Mouse (Mus musculus) mouse trophoblast stem cell (cell line): ENCODE data around the gene Slc35d2.

Experiments
- in situ Hi-C, 2 experiments: fragments of 300-500 bp; cut with MseI, MboI; formaldehyde crosslinking; loops; 2 replicates in 1 of 2; 3 replicates in 1 of 2; pipeline ENCODE4 v1.15.1; 2025

Gene Slc35d2

DNA sequence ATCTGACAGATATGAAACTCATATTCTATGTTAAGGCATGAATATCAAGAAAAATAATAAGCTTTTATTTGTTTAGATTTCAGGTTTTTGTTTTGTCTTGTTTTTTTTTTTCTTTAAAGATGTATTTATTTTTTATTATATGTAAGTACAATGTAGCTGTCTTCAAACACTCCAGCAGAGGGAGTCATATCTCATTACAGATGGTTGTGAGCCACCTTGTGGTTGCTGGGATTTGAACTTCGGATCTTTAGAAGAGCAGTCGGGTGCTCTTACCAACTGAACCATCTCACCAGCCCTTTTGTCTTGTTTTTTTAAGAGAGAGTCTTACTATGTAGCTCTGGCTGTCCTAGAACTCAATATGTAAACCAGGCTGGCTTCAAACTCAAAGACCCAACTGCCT lies 11.7 kb downstream of the Slc35d2 start:
- in situ Hi-C loops, result no loop called here

DNA sequence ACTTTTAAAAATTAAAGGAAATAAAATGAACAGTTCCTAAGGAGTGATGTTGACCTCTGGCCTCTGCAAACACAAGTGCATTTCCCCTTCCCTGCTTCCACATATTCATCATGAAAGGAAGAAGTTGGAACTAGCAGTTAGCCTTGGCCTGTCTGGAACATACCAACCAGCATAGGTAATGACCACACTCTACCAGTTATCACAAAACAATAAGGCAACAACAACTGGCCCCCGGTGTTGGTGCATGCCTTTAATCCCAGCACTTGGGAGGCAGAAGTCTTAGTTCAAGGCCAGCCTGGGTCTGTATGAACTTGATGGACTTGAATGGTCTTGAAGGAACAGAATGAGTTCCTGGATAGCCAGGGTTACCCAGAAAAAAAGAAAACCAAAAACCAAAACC lies 18.7 kb downstream of the Slc35d2 start:
- in situ Hi-C loops, result no loop called here

DNA sequence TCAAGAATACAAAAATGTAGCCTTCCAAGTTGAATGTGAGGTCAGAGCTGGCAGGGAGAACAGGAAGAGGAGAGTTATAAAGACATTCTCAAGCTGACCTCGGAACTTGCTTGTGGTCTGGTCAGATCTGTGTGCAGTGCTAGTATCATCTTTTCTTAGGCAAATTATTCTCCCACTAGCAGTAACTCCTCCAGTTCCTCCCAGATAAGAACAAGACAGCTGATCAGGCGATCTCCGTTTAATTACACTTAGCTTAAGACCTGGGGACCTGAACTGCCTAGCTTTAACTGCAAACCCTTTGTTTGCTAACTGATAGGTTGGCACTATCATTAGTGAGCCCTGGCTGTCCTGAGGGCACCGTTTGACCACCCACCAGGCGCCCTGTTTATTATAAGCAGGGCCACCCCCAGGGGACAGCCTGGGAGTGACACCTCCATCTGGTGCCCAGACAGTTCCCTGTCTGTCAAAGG lies 20.8 kb downstream of the Slc35d2 start:
- in situ Hi-C loops, result no loop called here

DNA sequence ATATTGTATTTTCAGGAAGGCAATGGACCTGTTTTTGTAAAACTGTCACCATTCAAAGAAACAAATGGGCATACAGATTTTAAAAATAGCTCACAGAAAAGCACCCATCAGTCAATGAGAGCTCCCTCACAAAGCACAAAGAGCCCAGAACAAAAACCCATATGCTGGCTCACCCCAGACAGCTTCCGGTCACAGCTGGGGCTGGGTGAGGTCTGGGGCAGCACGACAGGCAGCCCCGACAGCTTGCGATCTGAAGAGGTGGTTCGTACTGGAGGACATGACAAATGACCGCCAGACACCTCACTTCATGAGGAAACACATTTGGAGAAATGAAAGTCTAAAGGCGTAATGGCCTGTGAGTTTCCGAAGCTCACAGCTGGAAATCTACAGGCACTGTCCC lies 21.6 kb downstream of the Slc35d2 start:
- in situ Hi-C loops, result no loop called here

DNA sequence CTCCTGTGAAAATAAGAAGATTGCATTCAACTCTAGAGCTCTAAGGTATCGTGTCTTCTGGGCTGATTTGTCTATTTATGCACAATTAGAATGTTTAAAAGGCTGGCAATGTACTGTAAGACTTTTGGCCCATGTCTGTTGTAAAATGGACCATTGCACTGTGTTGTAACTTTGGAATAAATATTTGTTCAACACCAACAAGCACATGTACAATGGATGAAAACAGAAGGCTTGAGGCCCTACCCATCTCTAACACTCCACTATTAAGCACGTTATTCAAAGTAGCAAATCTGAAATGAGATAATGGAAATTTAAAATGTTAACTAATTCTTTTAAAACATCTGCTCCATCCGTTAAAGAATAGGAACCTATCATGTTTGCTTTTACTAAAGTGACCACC lies 22.1 kb downstream of the Slc35d2 start:
- in situ Hi-C loops, result no loop called here

DNA sequence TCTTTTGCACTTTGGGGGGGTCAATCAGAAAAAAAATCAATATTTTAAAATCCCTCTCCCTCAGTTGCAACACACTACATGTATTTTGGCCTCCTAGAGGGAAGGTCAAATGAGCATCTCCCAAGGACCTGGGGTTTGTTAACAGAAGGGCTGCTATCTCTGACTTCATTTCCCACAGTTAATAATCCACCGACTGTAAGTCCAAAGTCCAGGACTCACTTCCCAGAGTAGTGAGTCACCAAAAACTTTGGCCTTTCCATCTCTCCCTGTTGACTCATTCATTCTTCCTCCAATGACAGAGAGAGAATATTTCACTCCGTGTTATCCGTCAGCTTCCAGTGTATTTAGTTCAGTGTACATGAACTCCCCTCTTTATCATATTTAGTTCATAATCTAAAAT lies 23.5 kb downstream of the Slc35d2 start:
- in situ Hi-C loops, result no loop called here

DNA sequence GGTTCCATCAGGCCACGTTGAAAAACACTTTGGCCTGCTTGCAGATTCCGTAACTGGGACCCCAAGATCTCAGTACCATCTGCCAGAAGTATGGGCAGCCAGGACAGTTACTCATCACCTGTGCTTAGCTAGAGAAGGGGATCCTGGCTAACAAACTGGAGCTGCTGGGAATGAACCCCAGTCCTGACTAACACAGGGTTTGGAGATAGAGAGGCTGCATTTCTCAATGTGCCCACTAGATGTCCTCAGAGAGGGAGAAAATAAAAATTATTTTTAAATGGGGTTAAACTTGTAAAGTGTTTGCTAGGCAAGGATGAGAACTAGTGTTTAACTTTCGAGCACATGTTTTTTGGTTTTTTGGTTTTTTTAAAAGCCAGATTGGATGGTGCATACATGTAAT lies 29.0 kb downstream of the Slc35d2 start:
- in situ Hi-C loops, result no loop called here

DNA sequence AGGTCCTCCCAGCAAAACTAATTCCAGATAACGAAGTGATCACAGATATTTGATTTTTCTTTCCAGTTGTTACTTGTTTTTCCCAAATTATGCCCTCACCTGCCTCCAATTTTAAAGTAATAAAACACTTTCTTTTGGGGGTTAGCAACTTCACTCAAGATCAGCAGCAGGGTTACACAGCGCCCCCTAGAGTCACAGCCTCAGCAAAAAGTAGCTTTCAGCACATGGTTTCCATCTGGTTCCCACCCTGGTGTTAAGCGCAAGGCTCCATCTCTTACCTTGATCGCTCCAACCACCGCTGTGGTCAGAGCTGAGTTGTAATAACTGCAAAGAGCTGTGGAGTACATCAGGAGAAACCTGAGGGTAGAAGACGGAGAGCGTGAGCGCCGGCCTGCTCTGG lies 30.2 kb downstream of the Slc35d2 start:
- in situ Hi-C loops, result no loop called here

DNA sequence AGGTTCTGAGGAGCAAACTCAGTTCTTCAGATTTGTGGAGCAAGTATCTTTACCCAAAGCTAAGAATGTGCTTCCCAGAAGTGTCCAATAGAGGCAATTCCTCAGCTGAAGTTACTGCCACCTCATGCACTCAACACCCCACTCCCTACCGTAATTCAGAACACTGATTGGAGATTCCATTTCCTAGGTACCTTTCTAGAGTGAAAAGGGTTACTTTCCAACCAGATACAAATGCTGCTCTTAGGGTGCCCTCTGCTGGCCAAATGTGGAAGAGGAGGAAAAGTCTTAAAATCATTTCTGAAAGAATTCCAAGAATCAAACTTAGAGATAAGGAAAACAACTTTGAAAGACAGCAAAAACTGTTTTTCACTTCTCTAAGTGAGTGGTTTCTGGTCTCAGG lies 35.8 kb downstream of the Slc35d2 start:
- in situ Hi-C loops, result no loop called here

DNA sequence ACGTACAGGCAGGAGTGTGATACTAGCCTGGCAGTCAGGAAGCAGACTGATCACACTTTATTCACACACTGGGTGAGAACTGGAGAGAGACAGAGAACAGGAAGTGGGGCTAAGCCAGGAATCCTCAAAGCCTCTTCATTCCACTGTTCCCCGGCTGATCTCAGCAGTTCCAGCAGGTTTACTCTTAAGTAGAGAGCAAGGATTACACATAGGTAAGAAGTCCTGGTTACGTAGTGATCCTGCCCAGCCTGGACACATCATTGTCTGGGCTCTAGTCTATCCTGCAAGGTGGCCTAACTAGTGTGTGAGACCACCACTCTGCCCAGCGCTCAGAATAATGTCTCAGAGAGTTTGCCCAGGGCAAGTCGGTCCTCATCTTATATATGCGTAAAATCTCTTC lies 36.4 kb downstream of the Slc35d2 start:
- in situ Hi-C loops, result no loop called here

DNA sequence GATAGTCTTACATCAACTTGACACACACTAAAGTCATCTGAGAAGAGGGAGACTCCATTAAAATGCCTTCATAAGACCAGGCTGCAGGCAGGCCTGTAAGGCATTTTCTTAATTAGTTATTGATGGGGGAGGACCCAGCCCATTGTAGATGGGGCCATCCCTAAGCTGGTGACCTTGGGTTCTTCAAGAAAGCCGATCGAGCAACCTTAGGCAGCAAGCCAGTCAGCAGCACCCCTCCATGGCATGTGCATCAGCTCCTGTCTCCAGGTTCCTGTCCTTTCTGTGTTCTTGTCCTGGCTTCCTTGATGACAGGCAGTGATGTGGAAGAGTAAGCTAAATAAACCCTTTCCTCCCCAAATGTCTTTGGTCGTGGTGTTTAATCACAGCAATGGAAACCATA lies 37.0 kb downstream of the Slc35d2 start:
- in situ Hi-C loops, result no loop called here

DNA sequence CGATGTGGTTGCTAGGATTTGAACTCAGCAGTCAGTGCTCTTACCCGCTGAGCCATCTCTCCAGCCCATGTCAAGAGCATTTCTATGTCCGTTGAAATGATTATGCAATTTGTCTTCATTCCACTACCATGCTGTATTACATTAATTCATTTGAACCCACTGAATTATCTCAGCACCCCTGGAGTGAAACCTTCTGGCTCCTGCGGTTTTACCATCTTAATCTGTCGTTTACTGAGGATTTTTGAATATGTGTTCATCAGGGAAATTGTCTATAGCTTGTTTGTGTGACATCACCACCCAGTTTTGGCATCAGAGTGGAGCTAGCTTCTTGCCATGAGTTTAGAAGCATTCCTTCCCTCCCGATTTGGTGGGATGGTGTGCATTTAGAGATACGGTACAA lies 38.2 kb downstream of the Slc35d2 start:
- in situ Hi-C loops, result no loop called here

DNA sequence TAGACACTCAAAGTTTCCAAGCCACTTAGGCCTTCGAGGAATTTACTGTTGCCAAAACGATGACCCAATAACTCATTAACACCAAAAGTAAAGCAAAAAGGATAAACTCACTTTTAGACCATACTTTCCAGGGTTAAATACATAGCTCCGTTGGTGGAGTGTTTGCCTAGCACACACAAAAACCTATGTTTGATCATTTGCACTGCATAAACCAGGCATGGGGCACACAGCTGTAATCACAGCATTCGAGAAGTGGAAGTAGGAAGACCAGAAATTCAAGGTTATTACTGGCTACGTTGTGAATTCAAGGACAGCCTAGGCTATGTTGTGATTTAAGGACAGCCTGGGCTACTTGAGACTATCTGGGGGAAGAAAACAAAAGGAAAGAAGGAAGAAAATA lies 38.9 kb downstream of the Slc35d2 start:
- in situ Hi-C loops, result no loop called here

DNA sequence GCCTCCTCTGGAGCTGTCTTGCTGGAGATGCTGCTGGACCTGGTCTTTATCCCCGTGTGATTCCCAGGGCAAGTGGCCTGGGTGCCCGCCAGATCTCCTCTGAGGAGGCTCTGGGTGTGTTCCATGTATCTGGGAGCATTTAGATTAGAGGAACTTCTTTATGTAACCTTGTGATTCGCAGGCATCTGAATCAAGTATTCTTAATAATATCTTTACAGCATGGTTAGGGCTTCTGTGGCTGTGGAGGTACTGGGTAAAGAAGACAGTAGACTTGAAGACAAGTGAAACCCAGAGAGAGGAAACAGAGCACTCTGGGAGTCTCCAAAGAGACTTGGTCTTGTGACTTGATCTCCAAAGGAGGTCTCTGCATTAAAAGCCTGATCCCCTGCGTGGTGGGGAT lies 40.0 kb downstream of the Slc35d2 start, which contains the start of gene Hsd17b3:
Hsd17b3 (minus strand) TSS at position 101 of the 400 bp plus-strand sequence.
- in situ Hi-C loops, result no loop called here

DNA sequence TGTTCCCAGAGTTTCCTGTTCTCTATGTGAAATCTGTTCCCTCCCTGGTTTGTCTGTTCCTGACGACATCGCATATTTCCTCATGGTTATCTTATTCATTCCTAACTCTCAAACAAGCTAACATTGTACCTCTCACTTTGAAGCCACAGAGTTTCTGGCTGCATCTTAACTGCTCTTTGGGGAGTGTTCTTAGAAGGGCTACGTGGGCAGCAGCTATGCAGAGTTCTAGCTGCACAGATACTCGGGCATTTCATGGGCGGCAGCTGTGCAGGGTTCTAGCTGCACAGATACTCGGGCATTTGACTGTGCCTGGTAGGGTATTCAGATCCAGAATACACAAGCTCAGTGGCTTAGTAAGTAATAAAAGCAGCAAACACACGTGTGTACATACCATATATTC lies 41.1 kb downstream of the Slc35d2 start:
- in situ Hi-C loops, result no loop called here

DNA sequence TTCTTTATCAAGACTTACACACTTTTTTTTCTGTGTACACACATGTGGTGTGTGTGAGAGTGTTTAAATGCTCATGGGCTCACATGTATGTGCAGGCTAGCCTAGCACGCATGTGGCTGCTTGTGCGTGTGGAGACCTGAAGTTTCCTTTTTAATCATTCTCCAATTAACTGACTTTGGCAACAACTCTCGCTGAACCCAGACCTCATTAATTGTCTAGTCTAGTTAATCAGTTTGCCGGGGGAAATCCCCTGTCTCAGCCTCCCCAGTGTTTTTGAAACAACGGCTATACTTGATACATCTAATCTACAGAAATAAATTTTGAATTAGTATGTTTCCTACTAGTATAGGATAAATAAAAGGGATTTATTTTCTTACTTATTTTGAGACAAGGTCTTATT lies 43.1 kb downstream of the Slc35d2 start:
- in situ Hi-C loops, result no loop called here

DNA sequence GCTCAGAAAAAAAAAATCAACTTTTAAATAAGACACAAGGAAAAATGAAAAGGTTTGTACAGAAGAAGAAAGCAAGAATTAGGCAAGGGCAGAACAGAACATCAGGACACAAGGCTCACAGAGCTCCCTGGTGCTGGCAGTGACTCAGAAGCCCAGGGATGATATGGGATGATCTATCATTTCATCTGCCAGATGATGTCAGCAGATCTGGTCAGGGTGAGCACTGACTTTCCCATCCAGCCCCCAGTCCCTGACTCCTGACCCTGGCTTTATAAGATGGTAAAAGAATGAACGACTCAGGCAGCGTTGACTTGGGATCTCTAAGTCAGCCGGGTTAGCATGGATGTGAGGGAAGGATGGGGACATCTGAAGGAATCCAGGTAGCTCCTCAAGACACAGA lies 45.8 kb downstream of the Slc35d2 start:
- in situ Hi-C loops, result no loop called here

DNA sequence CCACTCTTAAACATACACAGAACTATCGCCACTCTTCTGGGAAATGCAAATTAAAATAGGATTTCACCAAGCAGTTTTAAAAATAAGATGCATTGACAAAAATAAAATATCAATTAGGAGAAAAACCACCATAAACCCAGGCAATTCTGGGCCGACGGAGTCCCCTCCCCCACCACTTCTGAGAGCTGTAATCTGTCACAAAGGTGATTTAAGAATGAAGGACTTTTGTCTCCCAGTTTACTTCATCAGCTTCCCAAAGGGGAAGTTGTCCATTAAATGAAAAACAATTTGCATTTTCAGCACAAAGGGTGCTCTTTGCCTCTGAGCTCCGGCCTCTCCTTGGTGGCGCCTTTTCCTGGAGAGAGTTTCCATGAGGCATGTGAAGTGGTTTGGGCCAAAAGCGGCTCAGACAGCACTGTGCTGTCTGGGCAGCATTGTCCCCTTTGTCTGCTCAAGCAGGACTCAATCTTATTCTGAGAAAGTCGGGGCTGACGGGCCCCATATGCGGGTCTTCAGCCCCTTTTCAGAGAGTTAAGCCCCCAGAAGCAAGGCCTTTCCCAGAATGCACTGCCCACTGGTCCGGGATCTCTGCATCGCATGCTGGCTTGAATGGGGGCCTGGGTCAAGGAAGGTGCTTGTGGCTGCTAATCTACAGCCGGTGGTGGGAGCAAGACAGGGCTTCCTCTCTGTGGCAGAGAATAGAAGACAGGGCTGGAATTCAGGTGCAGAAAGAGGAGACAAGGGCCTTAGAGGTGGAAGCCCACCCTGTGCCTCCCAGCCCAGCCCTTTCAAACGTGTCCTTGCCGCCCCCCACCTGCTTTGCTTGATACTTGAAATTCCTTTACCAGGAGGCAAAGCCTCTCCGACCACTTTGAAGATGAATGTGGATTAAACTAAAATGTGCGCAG lies 47.9 kb downstream of the Slc35d2 start:
- in situ Hi-C loops, result no loop called here

DNA sequence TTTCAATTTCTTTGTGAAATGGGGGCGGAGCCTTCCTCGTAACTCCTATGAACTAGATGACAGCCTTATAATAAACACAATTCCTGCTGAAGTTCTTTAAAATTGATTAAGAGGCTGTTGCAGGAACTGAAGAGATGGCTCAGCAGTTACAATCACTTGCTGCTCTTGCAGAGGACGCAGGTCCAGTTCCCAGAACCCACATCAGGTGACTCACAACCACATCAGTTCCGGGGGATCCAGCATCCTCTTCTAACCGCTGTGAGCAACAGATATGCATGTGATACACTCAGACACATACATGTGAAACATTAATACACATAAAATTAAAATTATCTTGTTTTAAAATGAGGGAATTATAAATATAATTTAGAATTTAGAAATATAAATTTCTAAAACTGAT lies 51.6 kb downstream of the Slc35d2 start:
- in situ Hi-C loops, result no loop called here

DNA sequence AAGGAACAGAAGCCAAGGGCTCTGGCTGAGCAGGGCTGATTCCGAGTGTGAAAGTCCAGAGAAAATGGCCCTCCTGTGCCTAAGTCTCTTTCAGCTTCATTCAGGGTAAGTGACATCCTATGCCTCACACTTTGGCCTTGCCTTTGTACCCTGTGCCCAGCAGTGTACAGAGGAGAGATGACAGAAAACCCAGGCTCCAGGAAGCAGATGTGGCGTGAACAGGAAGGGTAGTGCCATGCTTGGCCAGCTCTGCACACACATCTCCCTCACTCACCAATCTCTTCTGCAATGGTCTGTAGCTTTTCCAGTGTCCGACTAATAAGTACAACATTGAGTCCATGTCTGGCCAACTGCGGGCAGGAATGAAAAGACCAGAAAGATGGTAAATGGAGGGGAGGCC lies 53.1 kb downstream of the Slc35d2 start:
- in situ Hi-C loops, result no loop called here

DNA sequence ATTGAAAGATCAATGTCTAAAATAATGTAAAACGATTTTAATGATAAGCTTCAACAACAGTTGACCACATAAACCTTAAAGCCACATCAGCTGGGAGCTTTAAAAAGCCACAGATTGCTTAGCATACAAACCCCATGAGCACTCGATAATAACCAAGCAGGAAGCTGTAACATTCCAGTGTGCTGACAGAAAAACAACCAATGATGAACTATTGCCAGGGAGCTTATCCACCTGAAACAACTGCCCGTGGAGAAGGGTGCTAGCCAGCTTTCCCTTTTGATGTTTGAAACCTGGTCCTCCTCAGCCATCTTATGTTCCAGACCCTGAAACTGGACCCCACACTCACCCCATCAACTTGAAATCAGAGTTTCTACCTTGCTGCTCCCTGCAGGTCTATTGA lies 62.5 kb downstream of the Slc35d2 start:
- in situ Hi-C loops, result no loop called here

DNA sequence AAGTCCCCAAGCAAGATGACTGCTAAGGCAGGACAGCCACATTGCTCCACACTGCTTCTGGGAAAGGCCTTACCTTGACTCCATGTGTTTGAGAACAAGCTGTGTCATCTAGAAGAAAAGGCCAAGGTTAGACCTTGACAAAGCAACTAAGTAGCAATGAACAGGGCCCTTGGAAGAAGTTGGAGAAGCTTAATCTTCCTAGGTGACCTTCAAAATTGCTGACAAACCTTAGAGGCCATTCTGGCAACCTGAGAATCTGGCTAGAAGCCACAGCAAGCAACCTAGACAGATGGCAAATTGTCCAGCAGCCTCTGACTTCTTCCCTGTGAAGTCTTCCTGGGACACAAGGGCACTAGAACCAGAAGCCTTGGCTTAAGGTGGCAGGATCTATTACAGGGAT lies 64.9 kb downstream of the Slc35d2 start:
- in situ Hi-C loops, result no loop called here

DNA sequence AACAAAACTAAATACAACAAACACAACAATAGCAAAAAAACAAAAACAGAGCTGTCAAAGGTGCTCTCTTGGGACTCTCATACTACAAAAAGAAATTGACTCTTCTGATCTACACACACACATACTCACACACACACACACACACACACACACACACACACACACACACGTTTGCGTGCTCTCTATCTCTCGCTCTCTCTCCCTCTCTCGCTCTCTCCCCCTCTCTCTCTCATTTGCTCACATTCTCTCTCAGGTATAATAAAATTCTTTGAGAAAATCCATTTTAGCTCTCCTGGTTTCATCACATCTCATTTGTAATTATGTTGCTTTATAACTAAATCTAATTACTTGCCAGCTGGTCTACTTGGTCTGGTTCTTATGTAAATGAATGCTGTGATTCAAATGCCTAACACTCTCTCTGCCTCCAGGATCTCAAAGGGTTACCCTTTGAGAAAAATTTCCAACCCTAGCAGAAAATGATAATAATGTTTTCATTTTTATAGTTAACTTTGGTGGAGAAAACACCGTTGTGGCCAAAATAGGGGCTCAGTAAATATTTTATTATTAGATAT lies 68.1 kb downstream of the Slc35d2 start:
- in situ Hi-C loops, result no loop called here
